Mouse (Mus musculus) lung, postnatal 14 days (tissue): ENCODE measurements around the gene 1600014C23Rik.

Experiments
- DNase-seq: peaks from one replicate; pipeline ENCODE4 v3.0.0; 2021

The 1600014C23Rik gene

DNA sequence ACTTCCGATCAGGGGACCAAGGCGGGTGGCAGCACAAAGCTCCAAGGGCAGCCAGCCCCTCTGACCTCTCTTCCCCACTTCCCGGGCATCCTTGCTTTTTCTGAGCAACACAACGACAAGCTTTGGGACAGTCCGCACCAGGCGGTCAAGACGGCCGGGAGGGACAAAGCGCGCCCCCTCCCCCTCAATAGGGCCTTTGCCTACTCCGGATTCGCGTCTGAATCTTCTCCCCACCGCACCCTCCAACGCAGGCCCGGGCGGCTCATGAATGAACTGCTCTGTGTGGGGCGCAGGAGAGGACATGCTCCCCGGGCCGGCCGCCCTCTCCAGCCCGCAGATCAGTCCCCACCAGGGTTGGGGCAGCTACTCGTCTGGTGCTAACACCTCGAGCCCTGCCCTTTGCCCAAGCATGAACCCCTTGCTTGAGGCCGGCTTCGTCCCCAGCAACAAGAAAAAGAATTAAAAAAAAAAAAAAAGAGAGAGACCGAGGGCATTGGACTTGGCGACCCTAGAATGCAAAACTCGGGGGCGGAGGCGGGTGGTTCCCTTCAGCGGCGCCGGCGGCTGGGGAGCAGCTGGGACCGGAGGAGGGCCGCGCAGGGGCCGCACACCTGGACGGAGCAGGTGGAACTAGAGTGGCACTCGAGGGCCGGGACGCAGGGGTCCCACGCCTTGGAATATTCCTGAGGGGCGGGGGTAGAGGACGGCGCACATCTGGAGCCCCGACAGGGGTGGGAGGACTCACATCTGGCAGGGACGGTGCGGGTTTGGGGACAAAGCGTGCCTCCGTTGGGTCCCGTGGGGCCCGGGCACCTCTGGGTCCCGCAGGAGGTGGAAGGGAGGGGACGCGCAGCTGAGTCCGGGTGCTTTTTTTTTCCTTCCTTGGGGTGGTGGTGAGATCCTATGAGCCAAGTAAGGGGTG, 48.2 kb downstream of the 1600014C23Rik start:
- no peak for DNase-seq

DNA sequence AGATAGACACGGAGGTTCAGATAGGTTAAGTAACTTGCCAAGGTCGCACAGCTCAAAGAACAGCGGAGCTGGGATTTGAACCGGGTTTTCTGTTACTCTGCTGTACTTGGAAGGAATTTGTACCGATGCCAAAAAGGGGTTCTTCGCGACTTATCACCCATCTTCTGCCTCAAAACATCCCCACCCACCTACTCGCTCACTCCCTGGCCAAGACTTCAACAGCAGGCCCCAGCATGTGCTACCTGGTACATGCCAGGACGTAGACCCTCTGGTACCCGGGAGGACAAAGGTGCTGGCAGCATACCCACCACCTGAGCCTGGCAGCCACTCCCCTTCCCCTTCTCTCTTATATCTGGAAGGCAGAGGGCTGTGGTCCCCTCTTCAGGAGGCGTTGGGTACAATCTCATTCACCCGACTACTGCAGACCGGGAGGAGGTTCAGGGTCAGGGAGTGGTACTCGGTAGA, 48.9 kb downstream of the 1600014C23Rik start:
- DNase-seq: no peak
